ENCODE assay signal across 46 mouse cellular contexts in genomic region chr5:88111430-88111829, GRCm38 (mm10). TPM values are rescaled to one million over a fixed set of nuclear protein-coding genes. Genes with fewer than 3 reads are reported as not detected.
"Had no signal": no experiment of that assay in that cellular context is flagged by ENCODE, and none has a peak within 500 bp of the region (broad histone marks: within the 10 kb centered on the region; RNA-seq: fewer than 3 reads in every experiment).

Gene Gm11116, minus strand, starts transcription at chr5:88111530.

- H3K9me3 ChIP-seq: limb, embryonic 10.5 days; limb, embryonic 12.5 days; limb, embryonic 13.5 days; limb, embryonic 15.5 days; liver, embryonic 13.5 days; liver, embryonic 15.5 days; lung, embryonic 15.5 days; midbrain, embryonic 10.5 days; midbrain, embryonic 12.5 days; midbrain, embryonic 13.5 days; midbrain, embryonic 15.5 days had no signal

- H3K27ac ChIP-seq: limb, embryonic 10.5 days; limb, embryonic 12.5 days; limb, embryonic 13.5 days; limb, embryonic 15.5 days; liver, embryonic 12.5 days; liver, embryonic 13.5 days; liver, embryonic 14.5 days; liver, embryonic 15.5 days; lung, embryonic 15.5 days; macrophage; midbrain, embryonic 10.5 days; midbrain, embryonic 12.5 days; midbrain, embryonic 13.5 days; midbrain, embryonic 15.5 days had no signal

- H3K27me3 ChIP-seq: limb, embryonic 12.5 days; limb, embryonic 13.5 days; limb, embryonic 15.5 days; liver, embryonic 12.5 days; liver, embryonic 13.5 days; liver, embryonic 15.5 days; lung, embryonic 15.5 days; megakaryocyte, embryonic 14.5 days; midbrain, embryonic 12.5 days; midbrain, embryonic 13.5 days; midbrain, embryonic 15.5 days had no signal

- H3K4me3 ChIP-seq: limb, embryonic 10.5 days; limb, embryonic 12.5 days; limb, embryonic 13.5 days; limb, embryonic 15.5 days; liver, embryonic 12.5 days; liver, embryonic 13.5 days; liver, embryonic 15.5 days; lung, embryonic 15.5 days; megakaryocyte, embryonic 14.5 days; midbrain, embryonic 10.5 days; midbrain, embryonic 12.5 days; midbrain, embryonic 13.5 days; midbrain, embryonic 15.5 days; myocyte had no signal

- H3K4me1 ChIP-seq: limb, embryonic 10.5 days; limb, embryonic 12.5 days; limb, embryonic 13.5 days; limb, embryonic 15.5 days; liver, embryonic 12.5 days; liver, embryonic 13.5 days; liver, embryonic 15.5 days; lung, embryonic 15.5 days; megakaryocyte, embryonic 14.5 days; midbrain, embryonic 10.5 days; midbrain, embryonic 12.5 days; midbrain, embryonic 13.5 days; midbrain, embryonic 15.5 days had no signal

- H3K9ac ChIP-seq: limb, embryonic 12.5 days; limb, embryonic 13.5 days; limb, embryonic 15.5 days; liver, embryonic 12.5 days; liver, embryonic 13.5 days; liver, embryonic 14.5 days; liver, embryonic 15.5 days; liver, postnatal 0 days; lung, embryonic 14.5 days; lung, embryonic 15.5 days; midbrain, embryonic 12.5 days; midbrain, embryonic 13.5 days; midbrain, embryonic 15.5 days had no signal

- DNase-seq: left cerebral cortex, postnatal 4 days; liver; liver, embryonic 13.5 days; liver, postnatal 0 days; lung, adult 18-20 months; lung, adult 2 months; lung, embryonic 14.5 days; lung, postnatal 10 days; lung, postnatal 14 days; lung, postnatal 36 days; lung, postnatal 4 days; midbrain, embryonic 14.5 days had no signal

- H3K36me3 ChIP-seq: limb, embryonic 10.5 days; limb, embryonic 12.5 days; limb, embryonic 13.5 days; limb, embryonic 15.5 days; liver, embryonic 12.5 days; liver, embryonic 13.5 days; liver, embryonic 15.5 days; lung, embryonic 15.5 days; midbrain, embryonic 10.5 days; midbrain, embryonic 12.5 days; midbrain, embryonic 13.5 days; midbrain, embryonic 15.5 days had no signal

RNA-seq across cellular contexts. Expression of gene Gm11116, which starts in this region (rescaled TPM):
- total RNA-seq: left cerebral cortex, postnatal 10 days; left cerebral cortex, postnatal 14 days; left cerebral cortex, postnatal 25 days; left cerebral cortex, postnatal 36 days; left cerebral cortex, postnatal 4 days; liver, adult 2 months; megakaryocyte progenitor cell, adult 5-6 weeks; megakaryocyte, adult 5-6 weeks; megakaryocyte-erythroid progenitor cell, adult 5-6 weeks; midbrain, postnatal 0 days; monocyte, adult 5-6 weeks had no signal
- polyA plus RNA-seq: limb, embryonic 10.5 days; limb, embryonic 11.5 days; limb, embryonic 12.5 days; limb, embryonic 13.5 days; limb, embryonic 14.5 days; limb, embryonic 15.5 days; liver, adult 2 months; liver, embryonic 11.5 days; liver, embryonic 12.5 days; liver, embryonic 13.5 days; liver, embryonic 14.5 days; liver, embryonic 15.5 days; liver, embryonic 16.5 days; liver, postnatal 0 days; lung, adult 2 months; lung, embryonic 14.5 days; lung, embryonic 15.5 days; lung, embryonic 16.5 days; lung, postnatal 0 days; macrophage; midbrain, embryonic 10.5 days; midbrain, embryonic 11.5 days; midbrain, embryonic 12.5 days; midbrain, embryonic 13.5 days; midbrain, embryonic 14.5 days; midbrain, embryonic 15.5 days; midbrain, embryonic 16.5 days; midbrain, postnatal 0 days; myocyte; neural tube, embryonic 11.5 days had no signal
